Mouse (Mus musculus) activated CD4-positive, CD25-positive, alpha-beta regulatory T cell, adult 9 weeks (primary cell): ENCODE results near the gene Vmn1r217. TPM values are rescaled to one million over a fixed set of nuclear protein-coding genes. Genes with fewer than 3 reads are reported as not detected.

Experiments
- polyA plus RNA-seq: library from polyadenylated mRNA; unstranded; fragments of 100-300 nt; shearing (Covaris generic); gene quantifications from one replicate; pipeline ENCODE4 v1.2.1, GENCODE M21; 2017

Vmn1r217 gene
- polyA plus RNA-seq = not detected

GRCm38 (mm10) chr13:23118126-23118525 is at the start of gene Vmn1r217:
Gene Vmn1r217, minus strand, starts transcription at chr13:23118226.

GRCm38 (mm10) chr13:23159012-23159411 is 41.0 kb upstream of the Vmn1r217 start, which contains the start of gene Vmn1r219:
Gene Vmn1r219, plus strand, starts transcription at chr13:23159312.

DNA sequence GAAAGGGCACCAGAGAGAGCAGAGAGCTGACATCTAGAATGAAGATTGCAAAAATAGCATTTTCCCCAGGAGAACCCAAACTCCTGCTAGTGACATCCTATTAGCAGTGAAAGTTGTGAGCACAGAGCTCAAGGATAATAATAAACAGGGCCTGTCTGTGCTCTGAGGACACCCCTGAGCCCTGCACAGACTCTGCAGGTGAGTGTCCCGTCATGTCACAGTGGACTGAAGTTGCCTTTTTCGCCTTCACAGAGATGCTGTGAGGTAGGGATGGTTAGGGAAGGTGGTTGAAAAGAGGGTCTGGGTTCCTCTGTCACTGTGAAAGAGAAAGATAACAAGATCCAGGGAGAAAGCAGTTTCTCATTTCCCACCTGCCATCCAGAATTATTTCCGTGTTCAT is 15.1 kb upstream of the Vmn1r217 start, which contains the start of gene Vmn1r218:
Gene Vmn1r218, plus strand, starts transcription at position 57 of the 400 bp plus-strand sequence.

GRCm38 (mm10) chr13:23067725-23068124 is 50.3 kb downstream of the Vmn1r217 start, which contains the start of gene Vmn1r215:
Gene Vmn1r215, plus strand, starts transcription at chr13:23068025.

Other genes starting within 250 kb of the Vmn1r217 start
- not detected for gene Vmn1r212, start 234.0 kb downstream of the Vmn1r217 start, polyA plus RNA-seq
- not detected for gene Vmn1r213, start 110.6 kb downstream of the Vmn1r217 start, polyA plus RNA-seq
- not detected for gene Vmn1r214, start 87.8 kb downstream of the Vmn1r217 start, polyA plus RNA-seq
- gene Vmn1r215, start 50.2 kb downstream of the Vmn1r217 start, polyA plus RNA-seq = not detected
- 0.04 TPM for gene Vmn1r218, start 14.9 kb upstream of the Vmn1r217 start, polyA plus RNA-seq
- not detected for gene Vmn1r219, start 41.1 kb upstream of the Vmn1r217 start, polyA plus RNA-seq
- not detected for gene Vmn1r220, start 69.7 kb upstream of the Vmn1r217 start, polyA plus RNA-seq
- not detected for gene Vmn1r221, start 95.9 kb upstream of the Vmn1r217 start, polyA plus RNA-seq
- gene Vmn1r222, start 117.7 kb upstream of the Vmn1r217 start, polyA plus RNA-seq = not detected
- not detected for gene Vmn1r223, start 128.9 kb upstream of the Vmn1r217 start, polyA plus RNA-seq